Mouse (Mus musculus) heart, embryonic 11.5 days (tissue): ENCODE measurements at regions not wholly inside any gene's neighbourhood (a gene's known extent, or its start where the extent isn't known, plus 50 kb on each side); places are given as distances from the start of the nearest gene placed in this dataset.

Experiments
- ATAC-seq: fragments of 200-750 bp; cut with Nextera tagmentation; replicated peaks from 2 replicates; pipeline ENCODE4 v1.8.0; 2017; ENCODE audit warnings: moderate library complexity; ENCODE audit not compliant: insufficient number of reproducible peaks, low FRiP score, low TSS enrichment
- H3K27ac ChIP-seq: fragments of 300-500 bp; sonication (generic); 2 replicates; pipeline ENCODE4 v1.5.1; 2014; ENCODE audit warnings: mild to moderate bottlenecking, low read depth, low read length
- H3K27me3 ChIP-seq: fragments of 300-500 bp; sonication (generic); 2 replicates; pipeline ENCODE4 v1.6.1; 2014; ENCODE audit warnings: mild to moderate bottlenecking, low read length, mixed read lengths; ENCODE audit not compliant: control insufficient read depth, insufficient read depth
- H3K36me3 ChIP-seq: fragments of 300-500 bp; sonication (generic); 2 replicates; pipeline ENCODE4 v1.6.1; 2014; ENCODE audit warnings: mild to moderate bottlenecking, low read length, moderate library complexity, mixed read lengths; ENCODE audit not compliant: control insufficient read depth, insufficient read depth
- H3K4me1 ChIP-seq: fragments of 300-500 bp; sonication (generic); 2 replicates; pipeline ENCODE4 v1.6.1; 2014; ENCODE audit warnings: low read length; ENCODE audit not compliant: control insufficient read depth, insufficient read depth
- H3K4me2 ChIP-seq: fragments of 300-500 bp; sonication (generic); 2 replicates; pipeline ENCODE4 v1.6.1; 2014; ENCODE audit warnings: mild to moderate bottlenecking, moderate library complexity
- H3K4me3 ChIP-seq: fragments of 300-500 bp; sonication (generic); 2 replicates; pipeline ENCODE4 v1.5.1; 2014; ENCODE audit warnings: low read depth, low read length
- H3K9ac ChIP-seq: fragments of 300-500 bp; sonication (generic); 2 replicates; pipeline ENCODE4 v1.6.1; 2014; ENCODE audit warnings: mild to moderate bottlenecking, low read depth, low read length, moderate library complexity
- H3K9me3 ChIP-seq: fragments of 300-500 bp; sonication (generic); replicated peaks from 2 replicates; pipeline ENCODE4 v1.6.1; 2016; ENCODE audit warnings: low read length; ENCODE audit not compliant: control insufficient read depth
- WGBS: fragments of 180-500 bp; shearing (Covaris S2); extraction: QIAGEN DNeasy Blood & Tissue Kit; methylation state at CpG from one replicate; pipeline ENCODE4 v1.1.7; 2014; ENCODE audit not compliant: insufficient replicate concordance; 5-methylcytosine and 5-hydroxymethylcytosine counted together

GRCm38 (mm10) chr1:194226550-194227160 lies 391.4 kb upstream of the Plxna2 start:
- 0 out of 2 replicates have a peak, but pooled peaks cover 3% of the 10 kb centered on the region for H3K27me3 ChIP-seq
- 35% methylated on average over 6 of the region's 6 CpGs for WGBS
- ATAC-seq = no peak
- H3K9ac ChIP-seq = no peak overlapping the region
- no peak overlapping the region for H3K4me3 ChIP-seq
- H3K4me1 ChIP-seq = no peaks in the 10 kb centered on the region
- H3K4me2 ChIP-seq = no peak overlapping the region
- H3K36me3 ChIP-seq = no peaks in the 10 kb centered on the region
- no peaks in the 10 kb centered on the region for H3K9me3 ChIP-seq
- no peak overlapping the region for H3K27ac ChIP-seq

GRCm38 (mm10) chr1:194225786-194226185 lies 392.2 kb upstream of the Plxna2 start:
- no peak for ATAC-seq
- Histone ChIP-seq H3K27ac (no peak overlapping the region), H3K9ac (no peak overlapping the region), H3K9me3 (no peaks in the 10 kb centered on the region), H3K4me1 (no peaks in the 10 kb centered on the region), H3K4me2 (no peak overlapping the region), H3K27me3 (0 out of 2 replicates have a peak, but pooled peaks cover 3% of the 10 kb centered on the region), H3K36me3 (no peaks in the 10 kb centered on the region), H3K4me3 (no peak overlapping the region)
- WGBS = 46% methylated on average over 1 of the region's 1 CpGs

GRCm38 (mm10) chr1:194224046-194224445 lies 394.0 kb upstream of the Plxna2 start:
- H3K36me3 ChIP-seq = no peaks in the 10 kb centered on the region
- H3K4me1 ChIP-seq = no peaks in the 10 kb centered on the region
- no peak overlapping the region for H3K4me2 ChIP-seq
- no peak overlapping the region for H3K27ac ChIP-seq
- H3K27me3 ChIP-seq = 0 out of 2 replicates have a peak, but pooled peaks cover 3% of the 10 kb centered on the region
- 83% methylated on average over 1 of the region's 1 CpGs for WGBS
- H3K9me3 ChIP-seq = no peaks in the 10 kb centered on the region
- H3K9ac ChIP-seq = no peak overlapping the region
- no peak overlapping the region for H3K4me3 ChIP-seq
- ATAC-seq = no peak

GRCm38 (mm10) chr1:194223610-194224009 lies 394.4 kb upstream of the Plxna2 start:
- no peaks in the 10 kb centered on the region for H3K36me3 ChIP-seq
- H3K9ac ChIP-seq = no peak overlapping the region
- H3K9me3 ChIP-seq = no peaks in the 10 kb centered on the region
- H3K4me3 ChIP-seq = no peak overlapping the region
- H3K27ac ChIP-seq = no peak overlapping the region
- 73% methylated on average over 2 of the region's 2 CpGs for WGBS
- no peaks in the 10 kb centered on the region for H3K4me1 ChIP-seq
- H3K27me3 ChIP-seq = 0 out of 2 replicates have a peak, but pooled peaks cover 3% of the 10 kb centered on the region
- ATAC-seq = no peak
- no peak overlapping the region for H3K4me2 ChIP-seq

DNA sequence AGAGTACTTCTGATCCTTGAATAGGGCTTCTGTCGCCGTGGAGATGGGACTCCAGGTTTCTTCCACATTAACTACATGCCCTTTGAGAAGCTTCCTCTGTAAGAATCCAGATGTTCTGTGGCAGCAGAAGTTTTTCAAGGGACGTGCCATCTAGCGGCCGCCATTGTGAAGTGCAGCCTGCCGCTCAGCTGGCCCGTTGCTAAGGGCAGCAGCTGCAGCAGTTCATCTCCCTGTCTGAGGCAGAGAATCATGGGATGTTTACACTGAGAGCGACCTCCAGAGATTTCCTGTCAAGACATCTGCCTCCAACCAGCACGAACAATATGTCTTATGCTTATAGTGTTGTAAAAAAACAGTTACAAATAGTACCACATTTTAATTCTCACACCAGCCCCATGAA lies 395.0 kb upstream of the Plxna2 start:
- H3K36me3 ChIP-seq = no peaks in the 10 kb centered on the region
- no peaks in the 10 kb centered on the region for H3K9me3 ChIP-seq
- H3K4me2 ChIP-seq = no peak overlapping the region
- no peak overlapping the region for H3K4me3 ChIP-seq
- 1% methylated on average over 9 of the region's 9 CpGs for WGBS
- ATAC-seq = no peak
- 0 out of 2 replicates have a peak, but pooled peaks cover 3% of the 10 kb centered on the region for H3K27me3 ChIP-seq
- no peak overlapping the region for H3K9ac ChIP-seq
- no peaks in the 10 kb centered on the region for H3K4me1 ChIP-seq
- H3K27ac ChIP-seq = no peak overlapping the region

GRCm38 (mm10) chr1:194208034-194209000 lies 409.7 kb upstream of the Plxna2 start:
- no peak overlapping the region for H3K4me2 ChIP-seq
- H3K9me3 ChIP-seq = no peaks in the 10 kb centered on the region
- 55% methylated on average over 14 of the region's 14 CpGs for WGBS
- H3K4me3 ChIP-seq = no peak overlapping the region
- no peaks in the 10 kb centered on the region for H3K36me3 ChIP-seq
- no peak for ATAC-seq
- no peak overlapping the region for H3K27ac ChIP-seq
- no peaks in the 10 kb centered on the region for H3K4me1 ChIP-seq
- no peak overlapping the region for H3K9ac ChIP-seq
- no peaks in the 10 kb centered on the region for H3K27me3 ChIP-seq

DNA sequence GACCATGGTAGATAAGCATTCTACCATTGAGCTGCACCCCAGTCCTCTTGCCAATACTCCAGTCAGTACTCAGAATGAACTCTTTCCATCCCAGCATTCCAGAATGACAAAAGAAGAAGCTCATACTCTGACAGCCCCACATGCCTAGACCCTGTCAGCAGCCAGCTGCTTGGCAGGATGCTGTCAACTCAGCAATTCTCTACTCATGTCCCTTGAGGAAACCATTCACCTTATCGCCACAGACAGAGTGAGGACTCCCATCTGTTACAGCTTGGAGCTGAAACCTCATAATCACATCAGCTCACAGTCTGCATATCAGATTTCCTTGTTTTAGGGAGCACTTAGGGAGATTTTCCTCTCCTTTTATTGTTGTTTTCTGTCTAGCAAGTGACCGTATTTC lies 420.5 kb upstream of the Plxna2 start:
- no peak overlapping the region for H3K9ac ChIP-seq
- 36% methylated on average over 2 of the region's 2 CpGs for WGBS
- H3K9me3 ChIP-seq = no peaks in the 10 kb centered on the region
- H3K4me1 ChIP-seq = no peaks in the 10 kb centered on the region
- H3K4me3 ChIP-seq = no peak overlapping the region
- ATAC-seq = no peak
- no peak overlapping the region for H3K27ac ChIP-seq
- H3K36me3 ChIP-seq = no peaks in the 10 kb centered on the region
- H3K27me3 ChIP-seq = no peaks in the 10 kb centered on the region
- no peak overlapping the region for H3K4me2 ChIP-seq

DNA sequence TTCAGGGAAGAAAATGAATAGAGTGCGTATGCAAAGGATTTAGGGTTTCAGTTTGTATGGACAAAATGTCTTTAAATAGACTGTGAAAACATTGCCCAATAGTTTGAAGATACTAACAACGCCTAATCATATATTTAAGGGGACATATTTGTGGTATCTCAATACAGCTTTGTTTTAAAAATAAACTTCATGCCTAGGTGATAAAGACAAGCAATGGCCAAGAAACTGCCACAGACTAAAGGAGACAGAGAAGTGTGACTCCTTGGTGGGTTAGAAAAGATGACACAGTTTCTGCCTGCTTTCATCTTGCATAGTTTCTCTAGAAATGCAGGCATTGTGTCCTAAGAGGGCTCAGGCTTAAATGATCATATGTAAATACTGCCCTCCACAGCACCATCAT lies 435.7 kb upstream of the Plxna2 start:
- Histone ChIP-seq H3K4me1 (no peaks in the 10 kb centered on the region), H3K4me2 (no peak overlapping the region), H3K9me3 (no peaks in the 10 kb centered on the region), H3K9ac (no peak overlapping the region), H3K27me3 (no peaks in the 10 kb centered on the region), H3K27ac (no peak overlapping the region), H3K36me3 (no peaks in the 10 kb centered on the region), H3K4me3 (no peak overlapping the region)
- WGBS = 63% methylated on average over 2 of the region's 2 CpGs
- no peak for ATAC-seq
